Mouse (Mus musculus): ENCODE results near the gene Fgfr2.

DNA sequence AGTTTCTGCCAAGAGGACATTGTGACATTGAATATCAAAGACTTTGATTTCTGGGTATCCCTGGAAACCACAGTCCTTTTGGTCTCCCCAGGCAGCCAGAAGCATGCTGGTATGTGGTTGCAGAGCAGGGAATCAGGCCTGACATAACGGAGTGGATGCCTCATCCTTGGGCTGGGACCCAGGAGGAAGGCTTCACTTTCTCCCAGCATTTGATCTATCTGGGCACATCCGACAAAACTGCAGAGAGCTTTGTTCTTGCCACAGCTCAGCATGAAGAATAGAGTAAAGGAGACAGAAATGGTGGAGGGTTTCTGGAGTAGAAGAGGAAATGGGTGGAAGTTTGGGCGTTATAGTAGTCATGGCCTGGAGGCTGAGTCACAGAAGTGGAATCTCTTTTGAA, 1990.0 kb downstream of the Fgfr2 start:
- no peak for TF ChIP-seq CTCF (conservative IDR thresholded peaks at IDR 0.05; ENCODE audit: low read length)
- no peak for TF ChIP-seq POU5F1 (IDR thresholded peaks at IDR 0.05; ENCODE audit: borderline replicate concordance, low read length)
- TF ChIP-seq NANOG (IDR thresholded peaks at IDR 0.05; ENCODE audit: borderline replicate concordance, low read length), result no peak

Data from E14TG2a.4 (cell line).